ENCODE assay signal across 21 mouse cellular contexts in genomic region chr1:82605347-82605746, GRCm38 (mm10). TPM values are rescaled to one million over a fixed set of nuclear protein-coding genes. Genes with fewer than 3 reads are reported as not detected.
"Had no signal": no experiment of that assay in that cellular context is flagged by ENCODE, and none has a peak within 500 bp of the region (broad histone marks: within the 10 kb centered on the region; RNA-seq: fewer than 3 reads in every experiment).

No protein-coding gene starts in this region.

- H3K9me3 ChIP-seq: lung, embryonic 15.5 days; midbrain, embryonic 12.5 days; neural tube, embryonic 12.5 days; stomach, embryonic 15.5 days had no signal

- H3K36me3 ChIP-seq: lung, embryonic 15.5 days; midbrain, embryonic 12.5 days; neural tube, embryonic 12.5 days; stomach, embryonic 15.5 days had no signal

- H3K4me3 ChIP-seq: lung, embryonic 15.5 days; megakaryocyte, embryonic 14.5 days; midbrain, embryonic 12.5 days; neural tube, embryonic 12.5 days; stomach, embryonic 15.5 days had no signal

- H3K27ac ChIP-seq: lung, embryonic 15.5 days; macrophage; midbrain, embryonic 12.5 days; neural tube, embryonic 12.5 days; stomach, embryonic 15.5 days; stomach, postnatal 0 days had no signal

- H3K9ac ChIP-seq: liver, postnatal 0 days; lung, embryonic 15.5 days; midbrain, embryonic 12.5 days; neural tube, embryonic 12.5 days; stomach, embryonic 15.5 days had no signal

- H3K4me1 ChIP-seq: megakaryocyte, embryonic 14.5 days; midbrain, embryonic 12.5 days; neural tube, embryonic 12.5 days; stomach, embryonic 15.5 days had no signal

- H3K27me3 ChIP-seq: lung, embryonic 15.5 days; midbrain, embryonic 12.5 days; neural tube, embryonic 12.5 days; stomach, embryonic 15.5 days had no signal

- H3K4me2 ChIP-seq: lung, embryonic 15.5 days; midbrain, embryonic 12.5 days; neural tube, embryonic 12.5 days; stomach, embryonic 15.5 days had no signal

- DNase-seq: liver, postnatal 0 days; lung, adult 2 months; lung, postnatal 14 days; lung, postnatal 36 days; midbrain, embryonic 14.5 days; right cerebral cortex, postnatal 14 days; thymus, adult 2 months; thymus, postnatal 25 days; thymus, postnatal 4 days had no signal

- ATAC-seq: liver, postnatal 0 days; lung, postnatal 0 days; midbrain, embryonic 16.5 days had no signal

RNA-seq across cellular contexts. Expression of gene Col4a3, which starts 18.6 kb away (rescaled TPM):
- total RNA-seq: megakaryocyte progenitor cell, adult 5-6 weeks; monocyte, adult 5-6 weeks; neutrophil, adult 5-6 weeks had no signal
- polyA plus RNA-seq: macrophage had no signal

RNA-seq across cellular contexts. Expression of gene Col4a4, which starts 18.7 kb away (rescaled TPM):
- total RNA-seq: monocyte, adult 5-6 weeks; neutrophil, adult 5-6 weeks had no signal
- polyA plus RNA-seq: macrophage had no signal
